Mouse (Mus musculus) heart, postnatal 0 days (tissue): ENCODE data around the gene Ccdc107. TPM values are rescaled to one million over a fixed set of nuclear protein-coding genes. Genes with fewer than 3 reads are reported as not detected.

Experiments
- ATAC-seq: fragments of 200-750 bp; cut with Nextera tagmentation; 2 replicates; pipeline ENCODE4 v1.8.0; 2017; ENCODE audit warnings: low read depth, moderate number of reproducible peaks, moderate library complexity; ENCODE audit not compliant: insufficient read depth
- DNase-seq: peaks from one replicate; pipeline ENCODE4 v3.0.0-alpha.2; 2016; ENCODE audit warnings: low spot score
- H3K27ac ChIP-seq: fragments of 300-500 bp; sonication (generic); 2 replicates; pipeline ENCODE4 v1.5.1; 2014; ENCODE audit warnings: low read depth, mild to moderate bottlenecking
- H3K27me3 ChIP-seq: fragments of 300-500 bp; sonication (generic); 2 replicates; pipeline ENCODE4 v1.6.1; 2014; ENCODE audit warnings: low read length, mixed read lengths; ENCODE audit not compliant: control insufficient read depth, insufficient read depth
- H3K36me3 ChIP-seq: fragments of 300-500 bp; sonication (generic); replicated peaks from 2 replicates; pipeline ENCODE4 v1.6.1; 2014; ENCODE audit warnings: low read length, mixed read lengths; ENCODE audit not compliant: control insufficient read depth, insufficient read depth
- H3K4me1 ChIP-seq: fragments of 300-500 bp; sonication (generic); 2 replicates; pipeline ENCODE4 v1.6.1; 2014; ENCODE audit warnings: antibody characterized with exemption; ENCODE audit not compliant: control insufficient read depth, insufficient read depth
- H3K4me2 ChIP-seq: fragments of 300-500 bp; sonication (generic); 2 replicates; pipeline ENCODE4 v1.6.1; 2014; ENCODE audit warnings: low read depth, mild to moderate bottlenecking, low read length, moderate library complexity
- H3K4me3 ChIP-seq: fragments of 300-500 bp; sonication (generic); 2 replicates; pipeline ENCODE4 v1.5.1; 2014; ENCODE audit warnings: low read depth, low read length
- H3K9ac ChIP-seq: fragments of 300-500 bp; sonication (generic); replicated peaks from 2 replicates; pipeline ENCODE4 v1.6.1; 2014; ENCODE audit warnings: low read depth, low read length, mixed read lengths
- H3K9me3 ChIP-seq: fragments of 300-500 bp; sonication (generic); replicated peaks from 2 replicates; pipeline ENCODE4 v1.6.1; 2016; ENCODE audit warnings: low read length; ENCODE audit not compliant: control insufficient read depth
- CTCF ChIP-seq: IDR thresholded peaks from 2 replicates; pipeline ENCODE4 v1.5.1; 2016; ENCODE audit warnings: antibody characterized with exemption, control low read depth, low read depth
- EP300 ChIP-seq: IDR thresholded peaks from 2 replicates; pipeline ENCODE4 v1.6.1; 2016; ENCODE audit warnings: antibody characterized with exemption, low read depth
- WGBS: fragments of 180-500 bp; shearing (Covaris S2); extraction: QIAGEN DNeasy Blood & Tissue Kit; methylation state at CpG from one replicate; pipeline ENCODE4 v1.1.7; 2014; 5-methylcytosine and 5-hydroxymethylcytosine counted together
- polyA plus RNA-seq: library from polyadenylated mRNA; unstranded; fragments of >200 nt; fragmentation: Nextera tagmentation; extraction: Ambion mirVana; gene quantifications from 2 replicates; pipeline ENCODE4 v1.2.1, GENCODE M21; 2015
- total RNA-seq: library from RNA; depleted of rRNA; stranded (reverse); fragments of >200 nt; gene quantifications from 2 replicates; pipeline ENCODE4 v1.2.3, GENCODE M21; 2014; ENCODE audit warnings: low replicate concordance

Ccdc107 gene
- total and polyA plus RNA-seq, 2 experiments from 2014 or later = 44.0 to 82.4 TPM

DNA sequence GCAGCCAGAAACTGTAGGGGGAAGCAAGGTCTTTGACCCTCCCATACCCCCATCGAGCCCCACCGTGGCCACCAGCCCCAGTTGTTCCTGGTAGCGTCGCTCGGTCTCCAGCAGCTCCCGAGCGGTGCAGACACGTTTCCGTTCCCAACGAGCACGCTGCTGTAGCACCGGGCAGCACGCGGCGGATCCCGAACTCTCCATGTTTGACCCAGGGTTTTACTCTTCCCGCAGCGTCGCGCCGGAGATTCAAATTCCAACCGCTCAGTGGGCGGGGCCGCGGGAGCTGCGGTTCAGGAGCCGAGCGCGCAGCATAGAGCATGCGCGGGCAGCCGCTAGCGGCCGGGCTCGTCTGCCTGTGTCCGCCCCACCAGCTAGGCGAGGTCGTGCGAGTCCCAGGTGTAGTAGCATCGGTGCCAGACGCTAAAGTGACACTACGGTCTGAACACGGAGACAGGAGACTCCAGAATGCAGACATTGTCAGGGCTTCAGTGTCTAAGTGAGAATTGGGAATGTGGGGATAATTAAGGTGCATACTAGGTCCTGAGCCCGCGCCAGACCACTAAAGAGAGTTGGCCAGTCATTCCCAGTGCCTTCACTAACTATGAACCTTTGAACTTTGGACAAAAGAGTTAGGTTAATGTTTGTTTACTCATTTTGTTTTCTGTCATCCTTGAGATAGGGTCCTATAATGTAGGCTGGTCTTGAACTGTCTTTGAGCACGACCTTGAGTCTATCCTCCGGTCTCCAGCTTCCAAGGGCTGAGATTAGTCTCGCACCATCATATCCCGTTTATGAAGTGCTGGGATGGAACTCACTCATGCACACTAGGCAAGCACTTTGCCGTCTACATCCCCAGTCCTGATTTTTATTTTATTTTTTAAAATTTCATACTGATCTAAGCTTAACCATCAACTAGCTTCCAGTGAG is 7.0 kb downstream of the Ccdc107 start, which contains the start of gene Arhgef39:
Gene Arhgef39 (minus strand): TSS at position 289 of the 927 bp plus-strand sequence.
- Histone ChIP-seq H3K27ac (no peak within 1 kb of the TSS; the same call in 1 of the 2 replicates), H3K4me2 (peak within 1 kb of the TSS; percentile 72), H3K9me3 (no peaks in the 10 kb centered on the region), H3K36me3 (peaks cover 15% of the 10 kb centered on the region), H3K4me3 (peak within 1 kb of the TSS; percentile 57), H3K4me1 (peaks cover 23% of the 10 kb centered on the region), H3K9ac (peak within 1 kb of the TSS; percentile 29; the same call in 1 of the 2 replicates), H3K27me3 (no peaks in the 10 kb centered on the region)
- DNase-seq (peak; percentile 92), ATAC-seq (peak; percentile 92)
- WGBS = 6% methylated on average over 50 of the region's 50 CpGs
- TF ChIP-seq EP300 (no peak), CTCF (no peak)

DNA sequence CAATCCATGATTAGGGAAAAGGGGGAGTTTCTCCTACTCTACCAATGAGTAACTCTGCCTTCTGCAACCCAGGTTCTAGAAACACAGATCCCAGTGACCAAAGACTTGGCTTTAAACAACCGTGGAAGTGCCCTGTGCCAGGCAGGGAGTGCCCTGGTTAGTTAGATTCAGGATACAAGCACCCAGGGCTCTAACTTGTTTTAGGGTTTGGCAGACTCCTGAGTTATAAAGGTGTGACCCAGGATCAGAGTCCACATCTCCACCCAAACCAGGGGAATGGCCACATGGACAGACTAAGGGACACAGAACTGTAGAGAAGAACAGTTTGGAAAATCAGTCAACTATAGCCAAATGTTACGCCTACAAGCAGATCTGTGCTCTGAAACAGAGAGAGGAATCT is 10.3 kb downstream of the Ccdc107 start:
- Histone ChIP-seq H3K36me3 (no peaks in the 10 kb centered on the region), H3K4me1 (peaks cover 20% of the 10 kb centered on the region), H3K9ac (no peak overlapping the region), H3K27ac (no peak overlapping the region), H3K4me3 (no peak overlapping the region), H3K9me3 (no peaks in the 10 kb centered on the region), H3K4me2 (no peak overlapping the region), H3K27me3 (no peaks in the 10 kb centered on the region)
- DNase-seq = no peak
- WGBS = 81% methylated on average over 2 of the region's 2 CpGs
- no peak for ATAC-seq
- no peak for TF ChIP-seq EP300
- TF ChIP-seq CTCF = no peak

DNA sequence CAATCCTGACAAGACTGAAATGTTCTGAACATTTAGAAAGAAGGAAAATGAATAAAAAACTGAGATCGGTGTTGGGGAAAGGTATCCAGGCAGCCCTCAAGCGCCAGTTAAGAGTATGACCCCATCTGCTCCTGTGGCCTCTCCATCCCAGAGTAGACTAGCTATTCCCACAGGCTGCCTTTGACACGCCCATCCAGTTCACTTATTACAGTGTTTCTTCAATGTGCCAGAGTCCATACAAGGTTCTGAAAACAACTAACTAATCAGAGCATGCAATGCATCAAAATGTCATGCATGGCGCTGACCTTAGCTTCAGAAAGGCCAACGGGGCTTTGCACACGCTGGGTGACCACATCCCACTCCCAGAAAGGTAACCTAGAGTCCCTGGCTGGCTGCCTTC is 10.8 kb downstream of the Ccdc107 start:
- Histone ChIP-seq H3K27me3 (no peaks in the 10 kb centered on the region), H3K4me1 (peaks cover 18% of the 10 kb centered on the region), H3K4me3 (no peak overlapping the region), H3K9me3 (no peaks in the 10 kb centered on the region), H3K9ac (no peak overlapping the region), H3K4me2 (no peak overlapping the region), H3K36me3 (no peaks in the 10 kb centered on the region), H3K27ac (no peak overlapping the region)
- ATAC-seq (no peak), DNase-seq (no peak)
- WGBS = 82% methylated on average over 6 of the region's 6 CpGs
- TF ChIP-seq EP300 = no peak
- TF ChIP-seq CTCF = no peak

DNA sequence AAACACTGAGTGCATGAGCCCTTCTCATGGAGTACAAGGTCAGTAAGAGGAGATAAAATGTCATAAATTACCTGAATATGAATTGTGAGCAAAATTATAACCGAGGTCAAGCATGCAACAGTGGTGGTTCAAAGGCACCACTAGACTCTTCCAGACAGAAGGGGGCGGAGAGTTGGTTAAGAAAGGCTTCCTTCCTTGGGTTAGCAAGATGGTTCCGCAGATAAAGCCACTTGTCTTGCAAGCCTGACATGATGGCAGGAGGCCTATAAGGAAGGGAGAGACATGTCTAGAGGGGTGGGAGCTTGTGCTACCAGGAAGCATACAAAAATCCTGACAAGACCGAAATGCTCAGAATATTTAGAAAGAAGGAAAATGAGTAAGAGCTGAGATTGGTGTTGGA is 11.6 kb downstream of the Ccdc107 start:
- no peaks in the 10 kb centered on the region for H3K27me3 ChIP-seq
- no peak for DNase-seq
- peaks cover 12% of the 10 kb centered on the region; the same call in 1 of the 2 replicates for H3K4me1 ChIP-seq
- TF ChIP-seq EP300 = no peak
- ATAC-seq = no peak
- no peak overlapping the region for H3K9ac ChIP-seq
- no peak overlapping the region for H3K4me3 ChIP-seq
- H3K9me3 ChIP-seq = no peaks in the 10 kb centered on the region
- no peaks in the 10 kb centered on the region for H3K36me3 ChIP-seq
- no peak overlapping the region for H3K27ac ChIP-seq
- no peak overlapping the region for H3K4me2 ChIP-seq
- WGBS = 77% methylated on average over 4 of the region's 4 CpGs

DNA sequence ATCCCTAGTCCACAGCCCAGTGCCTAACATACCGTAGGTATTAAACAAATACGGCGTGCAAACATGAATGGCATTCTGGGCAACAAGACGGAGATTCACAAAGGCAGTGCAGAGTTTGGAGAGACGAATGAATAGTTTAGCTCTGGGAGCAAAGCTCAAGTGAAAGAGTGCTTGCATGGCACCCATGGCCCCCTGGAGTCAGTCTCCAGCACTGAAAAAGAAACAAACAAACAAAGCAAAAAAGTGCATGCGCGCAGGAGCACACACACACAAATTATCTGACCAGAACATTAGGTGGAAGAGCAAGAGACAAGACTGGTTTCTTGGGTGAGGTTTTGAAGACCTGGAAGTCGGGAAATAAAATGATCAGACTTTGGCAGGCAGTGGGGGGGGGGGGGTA is 13.4 kb downstream of the Ccdc107 start:
- Histone ChIP-seq H3K9me3 (no peaks in the 10 kb centered on the region), H3K27ac (no peak overlapping the region), H3K36me3 (no peaks in the 10 kb centered on the region), H3K4me2 (no peak overlapping the region), H3K4me1 (peaks cover 8% of the 10 kb centered on the region; the same call in 1 of the 2 replicates), H3K9ac (no peak overlapping the region), H3K27me3 (no peaks in the 10 kb centered on the region), H3K4me3 (no peak overlapping the region)
- TF ChIP-seq CTCF = no peak
- no peak for TF ChIP-seq EP300
- no peak for ATAC-seq
- 88% methylated on average over 8 of the region's 8 CpGs for WGBS
- DNase-seq = no peak
